Mouse (Mus musculus): ENCODE data around the gene Trim28. TPM values are rescaled to one million over a fixed set of nuclear protein-coding genes. Genes with fewer than 3 reads are reported as not detected.
A peak's percentile ranks its signal among the peaks of the same experiment; 100 is the strongest.

Trim28 gene
- polyA plus RNA-seq (2015; fragmentation: Nextera tagmentation; extraction: Ambion mirVana): 122 and 130 TPM in 2 replicates

DNA sequence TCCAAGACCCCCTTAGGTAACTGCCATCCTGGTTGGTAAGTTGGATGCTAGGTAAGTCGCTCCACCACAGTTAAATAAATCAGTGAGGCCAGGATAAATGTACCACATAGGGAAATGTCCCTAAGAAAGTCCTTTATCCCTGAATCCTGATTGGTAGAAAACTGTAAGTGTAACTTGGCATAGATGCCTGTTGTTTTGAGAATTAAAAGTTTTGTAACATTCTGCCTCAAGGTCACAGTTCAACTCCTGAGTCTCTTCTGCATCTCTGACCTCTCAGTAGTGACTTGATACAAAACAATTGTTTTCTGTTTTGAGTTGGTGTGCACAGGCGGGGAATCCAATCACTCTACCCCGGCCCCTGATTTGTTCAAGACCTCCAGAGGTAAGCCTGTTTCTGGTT is at the start of gene Trim28:
Trim28 (plus strand) TSS at position 264 of the 400 bp plus-strand sequence.
- no peak within 1 kb of the TSS for H3K9ac ChIP-seq (ENCODE audit: low read length)
- WGBS: 74% methylated on average over 3 of the region's 3 CpGs
- no peak for ATAC-seq (ENCODE audit: insufficient read depth, low FRiP score)
- H3K4me2 ChIP-seq (ENCODE audit: low read depth, low read length): no peak within 1 kb of the TSS
- H3K9me3 ChIP-seq (replicated peaks; ENCODE audit: control insufficient read depth, low read length): no peaks in the 10 kb centered on the region
- no peaks in the 10 kb centered on the region for H3K4me1 ChIP-seq (ENCODE audit: control insufficient read depth, insufficient read depth, low read length)
- H3K27ac ChIP-seq (ENCODE audit: low read length): no peak within 1 kb of the TSS
- no peaks in the 10 kb centered on the region for H3K36me3 ChIP-seq (ENCODE audit: control insufficient read depth, insufficient read depth, low read length)
- no peak within 1 kb of the TSS for H3K4me3 ChIP-seq (replicated peaks; ENCODE audit: low read length)
- H3K27me3 ChIP-seq (ENCODE audit: control insufficient read depth, insufficient read depth, low read length): no peaks in the 10 kb centered on the region

DNA sequence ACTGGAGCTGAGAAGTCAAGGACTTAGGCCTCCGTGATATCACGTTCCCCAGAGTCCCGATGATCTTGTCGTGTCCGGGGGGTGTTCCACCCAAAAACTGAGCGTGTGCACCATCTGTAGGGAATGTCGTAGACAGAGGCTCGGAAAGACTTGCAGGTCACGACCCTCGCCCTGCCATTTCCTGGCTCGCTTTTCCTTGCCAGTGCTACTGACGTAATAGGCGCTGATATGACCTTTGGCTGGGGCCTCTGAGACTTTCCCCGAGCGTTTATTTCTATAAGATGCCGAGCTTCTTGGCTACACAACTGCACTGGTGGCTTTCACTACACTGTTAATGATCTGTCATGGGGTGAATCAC is 49.1 kb upstream of the Trim28 start:
- peak overlapping the region; percentile 74 for H3K9ac ChIP-seq (ENCODE audit: low read length)
- peak; percentile 25 for ATAC-seq (ENCODE audit: insufficient read depth, low FRiP score)

DNA sequence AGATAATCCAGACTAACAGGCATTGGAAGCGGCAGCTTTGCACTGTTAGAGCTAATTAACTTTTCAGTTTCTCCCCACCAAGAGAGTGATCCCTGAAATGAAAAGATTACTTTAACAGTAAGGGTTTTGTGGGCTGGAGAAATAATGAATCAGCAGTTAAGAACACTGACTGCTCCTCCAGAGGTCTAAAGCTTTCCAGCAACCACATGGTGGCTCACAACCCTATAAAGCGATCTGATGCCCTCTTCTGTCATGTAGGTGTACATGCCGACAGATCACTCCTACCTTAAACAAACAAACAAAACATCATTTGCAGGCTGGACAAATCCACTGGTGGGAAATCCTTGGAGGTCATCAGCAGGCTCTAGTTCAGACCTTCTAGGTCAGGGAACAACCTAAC is 44.0 kb upstream of the Trim28 start:
- no peak for ATAC-seq (ENCODE audit: insufficient read depth, low FRiP score)
- Histone ChIP-seq H3K4me2 (ENCODE audit: low read depth, low read length) (no peak overlapping the region), H3K27me3 (ENCODE audit: control insufficient read depth, insufficient read depth, low read length) (no peaks in the 10 kb centered on the region), H3K4me3 (replicated peaks; ENCODE audit: low read length) (no peak overlapping the region), H3K27ac (ENCODE audit: low read length) (no peak overlapping the region), H3K4me1 (ENCODE audit: control insufficient read depth, insufficient read depth, low read length) (peaks cover 4% of the 10 kb centered on the region; the same call in 1 of the 2 replicates), H3K9ac (ENCODE audit: low read length) (no peak overlapping the region), H3K36me3 (ENCODE audit: control insufficient read depth, insufficient read depth, low read length) (no peaks in the 10 kb centered on the region), H3K9me3 (replicated peaks; ENCODE audit: control insufficient read depth, low read length) (no peaks in the 10 kb centered on the region)
- WGBS: 45% methylated on average over 3 of the region's 3 CpGs

More for the DNA sequence above, 49.1 kb upstream of the Trim28 start:
- Histone ChIP-seq H3K4me3 (replicated peaks; ENCODE audit: low read length) (peak overlapping the region; percentile 47), H3K27me3 (ENCODE audit: control insufficient read depth, insufficient read depth, low read length) (no peaks in the 10 kb centered on the region), H3K9me3 (replicated peaks; ENCODE audit: control insufficient read depth, low read length) (no peaks in the 10 kb centered on the region), H3K4me2 (ENCODE audit: low read depth, low read length) (peak overlapping the region; percentile 72), H3K27ac (ENCODE audit: low read length) (peak overlapping the region; percentile 69), H3K36me3 (ENCODE audit: control insufficient read depth, insufficient read depth, low read length) (no peaks in the 10 kb centered on the region), H3K4me1 (ENCODE audit: control insufficient read depth, insufficient read depth, low read length) (peaks cover 4% of the 10 kb centered on the region; the same call in 1 of the 2 replicates)
- 3% methylated on average over 16 of the region's 16 CpGs for WGBS

DNA sequence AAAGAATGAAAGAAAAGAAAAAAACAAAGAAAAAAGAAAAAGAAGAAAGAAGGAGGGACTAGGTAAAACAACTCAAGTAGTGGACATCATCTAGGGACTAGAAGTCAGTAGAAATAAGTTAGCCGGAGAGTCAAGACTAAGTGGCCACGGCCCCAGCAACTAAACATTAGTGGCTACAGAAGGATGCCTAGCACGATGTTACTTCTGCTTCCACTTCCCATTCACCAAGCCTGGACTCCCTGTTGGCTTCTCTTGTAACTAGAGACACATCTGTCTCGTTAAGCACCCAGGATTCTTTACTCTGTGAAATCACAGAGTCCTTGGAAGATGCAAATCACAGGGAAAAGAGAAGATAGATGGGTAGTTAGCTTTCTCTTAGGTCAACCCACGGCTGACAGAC is 41.4 kb upstream of the Trim28 start:
- H3K27ac ChIP-seq (ENCODE audit: low read length): no peak overlapping the region
- no peak for ATAC-seq (ENCODE audit: insufficient read depth, low FRiP score)
- no peaks in the 10 kb centered on the region for H3K9me3 ChIP-seq (replicated peaks; ENCODE audit: control insufficient read depth, low read length)
- H3K4me1 ChIP-seq (ENCODE audit: control insufficient read depth, insufficient read depth, low read length): no peaks in the 10 kb centered on the region
- no peak overlapping the region for H3K4me3 ChIP-seq (replicated peaks; ENCODE audit: low read length)
- H3K27me3 ChIP-seq (ENCODE audit: control insufficient read depth, insufficient read depth, low read length): no peaks in the 10 kb centered on the region
- no peaks in the 10 kb centered on the region for H3K36me3 ChIP-seq (ENCODE audit: control insufficient read depth, insufficient read depth, low read length)
- 72% methylated on average over 5 of the region's 5 CpGs for WGBS
- no peak overlapping the region for H3K9ac ChIP-seq (ENCODE audit: low read length)
- no peak overlapping the region for H3K4me2 ChIP-seq (ENCODE audit: low read depth, low read length)

DNA sequence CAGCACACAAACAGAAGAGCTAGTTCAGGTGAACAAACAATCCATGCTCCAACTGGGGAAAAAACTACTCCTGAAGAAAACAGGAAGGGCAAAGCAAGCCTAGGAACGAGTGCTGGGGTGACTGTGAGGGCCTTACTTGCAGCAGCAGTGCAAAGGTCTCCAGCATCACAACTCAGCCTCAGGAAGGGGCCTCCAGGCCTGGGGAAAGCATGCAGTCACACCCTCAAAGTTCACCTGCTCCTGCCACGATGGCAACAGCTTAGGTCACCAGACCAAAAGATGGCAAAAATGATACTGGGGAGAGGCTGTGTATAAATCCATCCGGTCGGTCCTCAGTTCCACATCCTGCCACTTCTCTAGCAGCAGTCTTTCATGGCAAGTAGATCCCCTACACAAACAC is 40.0 kb upstream of the Trim28 start:
- ATAC-seq (ENCODE audit: insufficient read depth, low FRiP score): no peak
- Histone ChIP-seq H3K27ac (ENCODE audit: low read length) (no peak overlapping the region), H3K9me3 (replicated peaks; ENCODE audit: control insufficient read depth, low read length) (no peaks in the 10 kb centered on the region), H3K4me3 (replicated peaks; ENCODE audit: low read length) (no peak overlapping the region), H3K9ac (ENCODE audit: low read length) (no peak overlapping the region), H3K4me2 (ENCODE audit: low read depth, low read length) (no peak overlapping the region), H3K36me3 (ENCODE audit: control insufficient read depth, insufficient read depth, low read length) (no peaks in the 10 kb centered on the region), H3K27me3 (ENCODE audit: control insufficient read depth, insufficient read depth, low read length) (no peaks in the 10 kb centered on the region), H3K4me1 (ENCODE audit: control insufficient read depth, insufficient read depth, low read length) (no peaks in the 10 kb centered on the region)
- 70% methylated on average over 4 of the region's 4 CpGs for whole genome bisulfite sequencing

DNA sequence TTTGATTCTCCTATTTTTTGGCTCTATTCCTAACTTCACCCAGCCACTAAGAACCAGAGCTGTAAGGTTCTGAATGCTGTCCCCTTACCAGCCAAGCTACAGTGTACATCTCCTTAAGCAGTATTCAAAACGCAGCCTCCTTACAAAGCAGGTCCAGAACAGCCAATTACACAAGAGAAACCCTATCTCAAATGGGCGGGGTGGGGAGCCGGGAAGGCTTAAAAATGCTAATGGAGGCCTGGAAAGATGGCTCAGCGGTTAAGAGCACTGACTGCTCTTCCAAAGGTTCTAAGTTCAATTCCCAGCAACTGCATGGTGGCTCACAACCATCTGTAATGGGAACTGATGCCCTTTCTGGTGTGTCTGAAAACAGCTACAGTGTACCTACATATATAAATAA is 39.2 kb upstream of the Trim28 start:
- no peaks in the 10 kb centered on the region for H3K9me3 ChIP-seq (replicated peaks; ENCODE audit: control insufficient read depth, low read length)
- no peak overlapping the region for H3K27ac ChIP-seq (ENCODE audit: low read length)
- H3K4me3 ChIP-seq (replicated peaks; ENCODE audit: low read length): no peak overlapping the region
- WGBS: 30% methylated on average over 4 of the region's 4 CpGs
- no peaks in the 10 kb centered on the region for H3K27me3 ChIP-seq (ENCODE audit: control insufficient read depth, insufficient read depth, low read length)
- ATAC-seq (ENCODE audit: insufficient read depth, low FRiP score): no peak
- H3K4me2 ChIP-seq (ENCODE audit: low read depth, low read length): no peak overlapping the region
- no peak overlapping the region for H3K9ac ChIP-seq (ENCODE audit: low read length)
- H3K36me3 ChIP-seq (ENCODE audit: control insufficient read depth, insufficient read depth, low read length): no peaks in the 10 kb centered on the region
- H3K4me1 ChIP-seq (ENCODE audit: control insufficient read depth, insufficient read depth, low read length): no peaks in the 10 kb centered on the region

DNA sequence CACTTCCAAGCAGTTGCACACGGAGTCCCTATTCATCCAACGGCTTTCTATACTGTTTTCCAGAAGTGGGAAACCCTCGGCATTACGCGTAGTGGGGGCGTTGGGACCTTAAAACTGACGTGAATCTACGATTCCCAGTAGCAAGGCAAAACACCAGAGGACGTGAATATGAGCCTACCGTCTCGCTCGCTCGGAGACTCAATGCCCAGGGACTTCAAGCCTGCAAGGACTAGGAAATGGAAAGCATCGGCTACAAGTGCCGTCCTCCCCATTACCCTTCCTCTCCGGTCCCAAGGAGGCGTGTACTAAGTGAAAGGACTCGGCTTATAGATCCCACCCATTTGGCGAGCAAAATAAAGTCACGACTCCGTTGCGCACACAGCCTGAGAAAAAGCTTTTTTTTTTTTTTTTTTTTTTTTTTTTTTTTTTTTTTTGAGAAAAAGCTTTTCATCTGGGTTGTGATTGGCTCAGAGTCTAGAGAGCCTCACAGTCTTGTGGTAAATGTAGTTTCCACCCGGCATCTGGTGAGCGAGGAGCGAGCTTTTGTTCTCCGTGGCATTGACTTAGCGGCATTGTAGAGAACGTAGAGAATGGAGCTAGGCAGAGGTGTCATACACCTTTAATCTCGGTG is 37.3 kb upstream of the Trim28 start:
- Histone ChIP-seq H3K9me3 (replicated peaks; ENCODE audit: control insufficient read depth, low read length) (no peaks in the 10 kb centered on the region), H3K27ac (ENCODE audit: low read length) (peak overlapping the region; percentile 81), H3K4me3 (replicated peaks; ENCODE audit: low read length) (peak overlapping the region; percentile 53), H3K9ac (ENCODE audit: low read length) (peak overlapping the region; percentile 69), H3K4me1 (ENCODE audit: control insufficient read depth, insufficient read depth, low read length) (peaks cover 7% of the 10 kb centered on the region), H3K27me3 (ENCODE audit: control insufficient read depth, insufficient read depth, low read length) (no peaks in the 10 kb centered on the region), H3K36me3 (ENCODE audit: control insufficient read depth, insufficient read depth, low read length) (no peaks in the 10 kb centered on the region), H3K4me2 (ENCODE audit: low read depth, low read length) (peak overlapping the region; percentile 63)
- 2% methylated on average over 29 of the region's 29 CpGs for WGBS
- ATAC-seq (ENCODE audit: insufficient read depth, low FRiP score): peak; percentile 76; the same call in 1 of the 2 replicates

DNA sequence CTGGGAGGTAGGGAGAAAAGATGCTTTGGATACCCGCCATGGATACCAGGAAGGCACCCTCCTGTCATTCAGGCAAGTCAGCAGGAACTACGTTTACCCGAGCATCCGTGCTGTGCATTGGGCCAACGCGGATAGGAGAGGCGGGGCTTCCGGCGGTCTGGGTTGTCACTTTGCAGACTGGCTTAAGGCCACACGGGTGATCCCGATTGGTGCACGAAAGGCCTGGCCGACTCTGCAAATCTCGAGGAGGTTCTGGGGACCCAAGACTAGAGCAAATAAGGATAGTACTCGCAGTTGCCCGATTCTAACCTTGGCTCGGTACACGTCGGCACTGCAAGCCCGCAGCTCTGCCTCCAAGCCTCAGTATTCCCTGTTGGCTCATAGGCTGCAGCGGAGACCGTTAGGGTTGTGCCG is 33.2 kb upstream of the Trim28 start, which contains the start of gene Zfp324:
Zfp324 (plus strand) TSS at position 161 of the 414 bp plus-strand sequence.
- H3K4me3 ChIP-seq (replicated peaks; ENCODE audit: low read length): peak within 1 kb of the TSS; percentile 78
- H3K9me3 ChIP-seq (replicated peaks; ENCODE audit: control insufficient read depth, low read length): no peaks in the 10 kb centered on the region
- peaks cover 13% of the 10 kb centered on the region for H3K4me1 ChIP-seq (ENCODE audit: control insufficient read depth, insufficient read depth, low read length)
- peak within 1 kb of the TSS; percentile 89 for H3K27ac ChIP-seq (ENCODE audit: low read length)
- H3K36me3 ChIP-seq (ENCODE audit: control insufficient read depth, insufficient read depth, low read length): peaks cover 12% of the 10 kb centered on the region; the same call in 1 of the 2 replicates
- ATAC-seq (ENCODE audit: insufficient read depth, low FRiP score): peak; percentile 92
- under 1% methylated on average over 23 of the region's 23 CpGs for WGBS
- peak within 1 kb of the TSS; percentile 92 for H3K4me2 ChIP-seq (ENCODE audit: low read depth, low read length)
- H3K9ac ChIP-seq (ENCODE audit: low read length): peak within 1 kb of the TSS; percentile 96
- H3K27me3 ChIP-seq (ENCODE audit: control insufficient read depth, insufficient read depth, low read length): no peaks in the 10 kb centered on the region

DNA sequence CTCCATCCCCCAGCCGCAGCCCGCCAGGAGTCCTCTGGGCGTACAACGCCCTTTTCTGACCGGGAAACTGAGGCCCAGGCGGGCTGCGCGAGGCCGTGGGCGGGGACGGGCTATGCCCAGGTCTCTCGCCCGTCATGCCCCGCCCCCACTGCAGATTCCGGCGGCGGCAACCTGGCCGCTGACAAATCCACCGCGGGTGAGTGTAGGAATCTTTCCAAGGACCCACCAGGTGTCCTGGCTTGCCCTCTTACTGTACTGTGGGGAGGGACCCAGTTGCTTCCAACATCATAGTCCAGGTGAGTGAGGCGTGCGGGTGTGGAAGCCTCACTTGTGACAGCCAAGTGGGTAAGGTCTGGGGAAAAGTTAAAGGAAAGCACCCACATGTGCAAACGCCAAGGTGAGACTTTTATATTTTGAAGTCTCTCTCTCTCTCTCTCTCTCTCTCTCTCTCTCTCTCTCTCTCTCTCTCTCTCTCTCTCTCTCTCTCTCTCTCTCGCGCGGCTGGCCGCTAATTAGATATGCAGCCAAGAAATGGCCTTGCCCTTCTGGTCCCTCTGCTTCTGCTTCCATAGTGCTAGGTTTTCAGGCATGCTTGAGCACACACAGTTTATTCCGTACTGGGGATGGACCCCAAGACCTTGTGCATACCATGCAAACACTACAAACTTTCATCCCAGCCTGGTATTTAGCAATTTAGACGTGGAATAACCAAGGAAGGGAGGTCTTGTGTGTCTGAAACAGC is 32.6 kb upstream of the Trim28 start:
- H3K9me3 ChIP-seq (replicated peaks; ENCODE audit: control insufficient read depth, low read length): no peaks in the 10 kb centered on the region
- peak overlapping the region; percentile 89 for H3K27ac ChIP-seq (ENCODE audit: low read length)

More for the DNA sequence above, 32.6 kb upstream of the Trim28 start:
- WGBS: under 1% methylated on average over 29 of the region's 29 CpGs
- Histone ChIP-seq H3K36me3 (ENCODE audit: control insufficient read depth, insufficient read depth, low read length) (peaks cover 18% of the 10 kb centered on the region; the same call in 1 of the 2 replicates), H3K4me2 (ENCODE audit: low read depth, low read length) (peak overlapping the region; percentile 92), H3K27me3 (ENCODE audit: control insufficient read depth, insufficient read depth, low read length) (no peaks in the 10 kb centered on the region), H3K4me1 (ENCODE audit: control insufficient read depth, insufficient read depth, low read length) (peaks cover 13% of the 10 kb centered on the region), H3K4me3 (replicated peaks; ENCODE audit: low read length) (peak overlapping the region; percentile 78), H3K9ac (ENCODE audit: low read length) (peak overlapping the region; percentile 96)
- peak; percentile 68 for ATAC-seq (ENCODE audit: insufficient read depth, low FRiP score)

Measured in stomach, embryonic 16.5 days (tissue).